Mouse (Mus musculus) gastrocnemius, adult 2 months (tissue): ENCODE measurements around the gene Tcp10b. TPM values are rescaled to one million over a fixed set of nuclear protein-coding genes. Genes with fewer than 3 reads are reported as not detected.
"Not testable (repeated sequence)": the region's sequence is repeated elsewhere in the genome, so short reads cannot be mapped to it uniquely, and the experiment has no call there.

Source experiments
- DNase-seq: peaks from one replicate; pipeline ENCODE4 v3.0.0; 2022
- H3K27ac ChIP-seq: fragments of 200-600 bp; 2 replicates; pipeline ENCODE4 v1.8.1; 2022; ENCODE audit warnings: mild to moderate bottlenecking
- H3K4me3 ChIP-seq: fragments of 200-600 bp; 2 replicates; pipeline ENCODE4 v1.8.1; 2022; ENCODE audit warnings: mild to moderate bottlenecking, moderate library complexity
- CTCF ChIP-seq: fragments of 200-600 bp; IDR thresholded peaks from 2 replicates; pipeline ENCODE4 v1.8.1; 2022; ENCODE audit warnings: antibody characterized with exemption, mild to moderate bottlenecking, moderate library complexity
- intact Hi-C: fragments of 180-260 bp; cut with DNase I; formaldehyde crosslinking; loops from one replicate; pipeline ENCODE4 v1.15.1; 2025
- long read RNA-seq, 2 experiments: library from polyadenylated mRNA; stranded (forward); transcript quantifications; one replicate each; pipeline ENCODE4 v2.0.0; 2021
- total RNA-seq, 2 experiments: library from RNA; stranded (reverse); gene quantifications; 2 replicates each; pipeline ENCODE4 v1.2.3; 2021

The Tcp10b gene
- under 1 TPM; 0.28 to 0.36 TPM for total RNA-seq
- long read RNA-seq, experiment 1: 0 reads
- long read RNA-seq, experiment 2: 0 reads

GRCm38 (mm10) chr17:13060804-13061203, at the start of gene Tcp10b:
TSS of gene Tcp10b (plus strand) at chr17:13061104.
- H3K27ac ChIP-seq, DNase-seq, intact Hi-C loops, H3K4me3 ChIP-seq: not testable (repeated sequence)

GRCm38 (mm10) chr17:13013316-13013715, 47.6 kb upstream of the Tcp10b start:
- DNase-seq: no peak
- no peak overlapping the region for H3K27ac ChIP-seq
- TF ChIP-seq CTCF: no peak
- intact Hi-C loops: no loop called here
- H3K4me3 ChIP-seq: no peak overlapping the region

GRCm38 (mm10) chr17:13036627-13037192, 24.2 kb upstream of the Tcp10b start:
- H3K4me3 ChIP-seq, DNase-seq, H3K27ac ChIP-seq, intact Hi-C loops: not testable (repeated sequence)

GRCm38 (mm10) chr17:13043846-13044673, 16.8 kb upstream of the Tcp10b start:
- H3K27ac ChIP-seq, intact Hi-C loops, H3K4me3 ChIP-seq: not testable (repeated sequence)
- DNase-seq: peak; percentile 36
- peak; percentile 67 for TF ChIP-seq CTCF

- intact Hi-C loops, DNase-seq, H3K4me3 ChIP-seq, H3K27ac ChIP-seq: not testable (repeated sequence)
These were observed 8.6 kb upstream of the Tcp10b start, which contains the start of gene Gpr31b for GRCm38 (mm10) chr17:13052124-13052813. TSS of gene Gpr31b (minus strand) at chr17:13052296.

- intact Hi-C loops, DNase-seq, H3K4me3 ChIP-seq, H3K27ac ChIP-seq: not testable (repeated sequence)
These were observed 2.0 kb downstream of the Tcp10b start for GRCm38 (mm10) chr17:13062882-13063281.

- intact Hi-C loops, DNase-seq, H3K27ac ChIP-seq, H3K4me3 ChIP-seq: not testable (repeated sequence)
These were observed 7.0 kb downstream of the Tcp10b start for GRCm38 (mm10) chr17:13067864-13068385.

- intact Hi-C loops, H3K27ac ChIP-seq, DNase-seq, H3K4me3 ChIP-seq: not testable (repeated sequence)
These were observed 8.3 kb downstream of the Tcp10b start for GRCm38 (mm10) chr17:13069227-13069626.

GRCm38 (mm10) chr17:13091510-13091909, 30.6 kb downstream of the Tcp10b start:
- DNase-seq, intact Hi-C loops, H3K4me3 ChIP-seq, H3K27ac ChIP-seq: not testable (repeated sequence)

- DNase-seq, H3K4me3 ChIP-seq, H3K27ac ChIP-seq, intact Hi-C loops: not testable (repeated sequence)
These were observed 31.3 kb downstream of the Tcp10b start for GRCm38 (mm10) chr17:13092100-13092764.

- DNase-seq, H3K27ac ChIP-seq, intact Hi-C loops, H3K4me3 ChIP-seq: not testable (repeated sequence)
These were observed 32.1 kb downstream of the Tcp10b start for GRCm38 (mm10) chr17:13092960-13093359.

GRCm38 (mm10) chr17:13106563-13106962, 45.7 kb downstream of the Tcp10b start:
- H3K4me3 ChIP-seq, H3K27ac ChIP-seq, intact Hi-C loops: not testable (repeated sequence)
- peak; percentile 16 for DNase-seq

GRCm38 (mm10) chr17:13112504-13113291, 51.8 kb downstream of the Tcp10b start:
- intact Hi-C loops, H3K27ac ChIP-seq, DNase-seq, H3K4me3 ChIP-seq: not testable (repeated sequence)

- intact Hi-C loops, DNase-seq, H3K4me3 ChIP-seq, H3K27ac ChIP-seq: not testable (repeated sequence)
These were observed 62.6 kb downstream of the Tcp10b start for GRCm38 (mm10) chr17:13123308-13124038.

- H3K4me3 ChIP-seq, H3K27ac ChIP-seq, DNase-seq, intact Hi-C loops: not testable (repeated sequence)
These were observed 63.3 kb downstream of the Tcp10b start for GRCm38 (mm10) chr17:13124241-13124640.

- H3K27ac ChIP-seq, DNase-seq, intact Hi-C loops, H3K4me3 ChIP-seq: not testable (repeated sequence)
These were observed 68.4 kb downstream of the Tcp10b start for GRCm38 (mm10) chr17:13129324-13129723.
